Mouse (Mus musculus) liver, embryonic 14.5 days (tissue): ENCODE results near the gene Gorasp2.

Source experiments
- CTCF ChIP-seq: IDR thresholded peaks from 2 replicates; pipeline ENCODE4 v1.5.1; 2016; ENCODE audit warnings: antibody characterized with exemption, low read depth, control low read depth
- EP300 ChIP-seq: IDR thresholded peaks from 2 replicates; pipeline ENCODE4 v1.6.1; 2016; ENCODE audit warnings: antibody characterized with exemption, low read depth

DNA sequence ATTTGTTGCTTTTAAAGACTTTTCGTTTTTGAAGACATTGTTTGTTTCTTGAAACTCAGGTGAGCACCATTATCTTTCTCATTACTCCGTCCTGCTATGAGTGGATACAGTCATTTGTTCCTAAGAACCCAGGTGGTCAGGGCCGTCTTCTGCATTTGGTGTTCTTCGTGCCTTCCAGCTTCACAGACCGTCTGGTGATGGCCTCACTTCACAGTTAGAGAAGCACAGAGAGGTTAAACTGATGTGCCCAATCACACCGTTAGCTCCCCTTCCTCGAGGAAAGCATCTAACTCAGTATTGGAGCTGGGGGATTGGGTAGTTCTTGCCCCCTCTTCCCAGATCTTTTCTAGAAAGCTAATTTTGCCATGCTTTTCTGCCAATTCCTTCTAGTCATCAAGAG lies 5.6 kb downstream of the Gorasp2 start:
- no peak for TF ChIP-seq CTCF
- no peak for TF ChIP-seq EP300
